In genomic region chr13:4188174-4188573, GRCm38 (mm10) we compare ENCODE assay signal across 10 mouse cellular contexts. TPM values are rescaled to one million over a fixed set of nuclear protein-coding genes. Genes with fewer than 3 reads are reported as not detected.
DNase-seq lines count a peak whose midpoint lies in the region; ATAC-seq and TF ChIP-seq lines count a peak whose summit lies in the region.
"Had no signal": no experiment of that assay in that cellular context is flagged by ENCODE, and none has a peak within 500 bp of the region (broad histone marks: within the 10 kb centered on the region; RNA-seq: fewer than 3 reads in every experiment).

No protein-coding gene starts in this region.

- intact Hi-C loops in gastrocnemius, adult 2 months (cut with DNase I) = loop anchor here (2.0 kb wide), 1 partner anchor 93 kb away; no protein-coding TSS in a partner anchor
- intact Hi-C loops in gastrocnemius, postnatal 36 days (cut with DNase I) = no loop called here
- intact Hi-C loops in left cerebral cortex, postnatal 25 days (cut with DNase I) = loop anchor here (1.0 to 5.0 kb wide), 2 partner anchors 93 to 424 kb away; no protein-coding TSS in a partner anchor

- no peak for ATAC-seq in megakaryocyte progenitor cell, adult 5-6 weeks (replicated peaks; ENCODE audit: poor library complexity)
- ATAC-seq: hindbrain, embryonic 16.5 days had no signal

- TF ChIP-seq CTCF in gastrocnemius, adult 2 months (IDR thresholded peaks at IDR 0.05) = peak; percentile 43

- H3K27ac ChIP-seq in gastrocnemius, adult 2 months = no peak overlapping the region
- H3K27ac ChIP-seq: midbrain, embryonic 10.5 days had no signal

- no peak overlapping the region for H3K4me3 ChIP-seq in gastrocnemius, adult 2 months
- H3K4me3 ChIP-seq: midbrain, embryonic 10.5 days had no signal

- no peak for DNase-seq in gastrocnemius, adult 2 months
- no peak for DNase-seq in gastrocnemius, postnatal 36 days
- DNase-seq in left cerebral cortex, postnatal 25 days (ENCODE audit: low spot score in 2 of 2) = peak; percentile 9 to 18
- no peak for DNase-seq in left cerebral cortex, adult 11 months (ENCODE audit: low spot score)
- DNase-seq in adipocyte (ENCODE audit: low spot score) = peak; percentile 38
- DNase-seq in lung, postnatal 25 days (ENCODE audit: low spot score) = peak; percentile 25
- no peak for DNase-seq in adrenal gland, adult 18-20 months (ENCODE audit: low spot score in 2 of 2)

RNA-seq across cellular contexts. Expression of gene Akr1c13, which starts 2.8 kb away (rescaled TPM):
- under 1 TPM in 1 of 2 experiments, not detected in 1; 0.20 TPM for total RNA-seq in gastrocnemius, adult 2 months (2021)
- under 1 TPM in 1 of 2 experiments, not detected in 1; 0.77 TPM for total RNA-seq in gastrocnemius, postnatal 36 days (2021)
- total RNA-seq in left cerebral cortex, postnatal 25 days (2021) = under 1 TPM in 1 of 2 experiments, not detected in 1; 0.50 TPM
- total RNA-seq in megakaryocyte progenitor cell, adult 5-6 weeks (2015) = 26.9 and 33.9 TPM in 2 replicates
- total RNA-seq in megakaryocyte progenitor cell, adult 5-6 weeks (2017) = 28.5 and 32.8 TPM in 2 replicates
- total RNA-seq in adrenal gland, adult 18-20 months (2021) = 10 to 100 TPM in 1 of 2 experiments, 1 to 10 TPM in 1; 8.7 to 18.3 TPM

RNA-seq across cellular contexts. Expression of gene Akr1c18, which starts 37.7 kb away (rescaled TPM):
- under 1 TPM in 1 of 2 experiments, not detected in 1; 0.31 TPM for total RNA-seq in gastrocnemius, adult 2 months (2021)
- under 1 TPM in 1 of 2 experiments, not detected in 1; 0.20 TPM for total RNA-seq in gastrocnemius, postnatal 36 days (2021)
- 1 to 10 TPM; 1.1 to 1.7 TPM for total RNA-seq in left cerebral cortex, postnatal 25 days (2021)
- total RNA-seq in megakaryocyte progenitor cell, adult 5-6 weeks (2015) = not detected in 2 replicates
- total RNA-seq in megakaryocyte progenitor cell, adult 5-6 weeks (2017) = 0.33 TPM in 1 of 2 replicates, not detected in the other
- 1,000 to 10,000 TPM in 1 of 2 experiments, under 1 TPM in 1; 0.74 to 3,425 TPM for total RNA-seq in adrenal gland, adult 18-20 months (2021)

RNA-seq across cellular contexts. Expression of gene Akr1c19, which starts 40.3 kb away (rescaled TPM):
- under 1 TPM in 1 of 2 experiments, not detected in 1; 0.33 TPM for total RNA-seq in gastrocnemius, adult 2 months (2021)
- total RNA-seq in gastrocnemius, postnatal 36 days (2021) = under 1 TPM; 0.20 to 0.28 TPM
- not detected for total RNA-seq in left cerebral cortex, postnatal 25 days (2021)
- not detected in 2 replicates for total RNA-seq in megakaryocyte progenitor cell, adult 5-6 weeks (2015)
- total RNA-seq in megakaryocyte progenitor cell, adult 5-6 weeks (2017) = not detected in 2 replicates
- total RNA-seq in adrenal gland, adult 18-20 months (2021) = under 1 TPM; 0.23 to 0.77 TPM

Comparison
In these comparisons a context has a peak if more than half of its experiments do, and no peak if none do; other contexts are left out.
1. DNase-seq: peak in left cerebral cortex, postnatal 25 days (2 of 2), adipocyte (single experiment) and lung, postnatal 25 days (single experiment); none in gastrocnemius, adult 2 months (single experiment), gastrocnemius, postnatal 36 days (0 of 2), left cerebral cortex, adult 11 months (single experiment) and adrenal gland, adult 18-20 months (0 of 2).
2. RNA of gene Akr1c13, which starts 2.8 kb away (total RNA-seq): 26.9 to 33.9 TPM in megakaryocyte progenitor cell, adult 5-6 weeks and 8.7 to 18.3 TPM in adrenal gland, adult 18-20 months; 0.77 TPM in gastrocnemius, postnatal 36 days, 0.50 TPM in left cerebral cortex, postnatal 25 days and 0.20 TPM in gastrocnemius, adult 2 months; every median in the first group is over 4 times any median in the second.